Mouse (Mus musculus) v-Abl transformed pro-B cells (cell line): ENCODE data around the gene Cstf2.

Source experiments
- in situ Hi-C, 2 experiments: fragments of 400-800 bp; cut with MboI; formaldehyde crosslinking; loops; one replicate each; pipeline ENCODE4 v1.15.1; 2025; ENCODE audit not compliant: unreplicated experiment in 2 of 2

The Cstf2 gene

GRCm38 (mm10) chrX:134058987-134059712, at the start of gene Cstf2:
Cstf2 (plus strand) TSS chrX:134059187.
- in situ Hi-C loops: loop anchor here (10.0 to 25.0 kb wide), 3 partner anchors 253 to 953 kb away; partner anchors contain the start of genes Cenpi (in 1 of the 2) and Zmat1 (in 1 of the 2)

DNA sequence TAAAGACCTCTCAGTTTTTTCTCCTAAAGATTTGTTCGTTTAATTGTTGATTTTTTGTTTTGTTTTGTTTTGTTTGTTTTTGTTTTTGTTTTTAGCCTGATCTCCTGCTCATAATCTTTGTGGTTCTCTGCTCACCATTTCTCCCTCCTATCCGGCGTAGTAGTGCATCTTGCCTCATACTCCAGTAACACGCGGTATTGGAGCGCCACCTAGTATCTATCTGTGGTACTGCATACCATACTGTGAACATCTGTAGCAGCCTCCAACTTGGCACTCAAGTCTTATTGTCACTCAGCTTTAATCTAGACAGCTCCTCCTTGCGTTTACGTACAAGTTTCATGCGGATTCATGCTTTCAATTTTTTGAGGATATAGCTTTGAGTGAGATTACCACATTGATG, 40.0 kb upstream of the Cstf2 start:
- in situ Hi-C loops: loop anchor here in 1 of 2 experiments (5.0 kb wide), 1 partner anchor 82 kb away; no protein-coding TSS in a partner anchor

GRCm38 (mm10) chrX:134020664-134021063, 38.3 kb upstream of the Cstf2 start:
- in situ Hi-C loops: no loop called here

- in situ Hi-C loops: no loop called here
Measured at GRCm38 (mm10) chrX:134048994-134049393, 10.0 kb upstream of the Cstf2 start.

- in situ Hi-C loops: loop anchor here (10.0 to 25.0 kb wide), 3 partner anchors 255 to 955 kb away; partner anchors contain the start of genes Cenpi (in 1 of the 2) and Zmat1 (in 1 of the 2)
Measured at GRCm38 (mm10) chrX:134056897-134057296, 2.1 kb upstream of the Cstf2 start.

GRCm38 (mm10) chrX:134058040-134058875, 729 bp upstream of the Cstf2 start:
- in situ Hi-C loops: loop anchor here (10.0 to 25.0 kb wide), 3 partner anchors 254 to 954 kb away; partner anchors contain the start of genes Cenpi (in 1 of the 2) and Zmat1 (in 1 of the 2)

DNA sequence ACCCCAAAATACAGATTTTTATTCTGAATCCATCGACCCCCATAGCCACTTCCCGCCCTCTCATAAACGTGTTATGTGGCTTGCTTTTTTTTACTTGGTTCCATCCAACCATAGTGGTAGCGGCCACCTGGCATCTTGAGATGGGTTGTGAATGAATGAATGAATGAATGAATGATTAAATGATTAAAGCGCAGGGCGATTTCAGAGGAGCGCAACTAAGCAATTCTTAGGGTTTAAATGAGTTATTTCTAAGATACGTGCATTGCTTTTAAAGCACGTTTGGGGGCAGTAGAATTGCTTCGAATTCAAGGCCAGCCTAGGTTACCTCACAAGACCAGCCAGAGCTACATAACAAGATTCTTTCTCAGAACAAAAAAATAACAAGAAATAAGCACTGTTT, 777 bp downstream of the Cstf2 start:
- in situ Hi-C loops: loop anchor here (5.0 to 25.0 kb wide), 4 partner anchors 253 to 953 kb away; partner anchors contain the start of genes Cenpi (in 1 of the 2) and Zmat1 (in 1 of the 2)

DNA sequence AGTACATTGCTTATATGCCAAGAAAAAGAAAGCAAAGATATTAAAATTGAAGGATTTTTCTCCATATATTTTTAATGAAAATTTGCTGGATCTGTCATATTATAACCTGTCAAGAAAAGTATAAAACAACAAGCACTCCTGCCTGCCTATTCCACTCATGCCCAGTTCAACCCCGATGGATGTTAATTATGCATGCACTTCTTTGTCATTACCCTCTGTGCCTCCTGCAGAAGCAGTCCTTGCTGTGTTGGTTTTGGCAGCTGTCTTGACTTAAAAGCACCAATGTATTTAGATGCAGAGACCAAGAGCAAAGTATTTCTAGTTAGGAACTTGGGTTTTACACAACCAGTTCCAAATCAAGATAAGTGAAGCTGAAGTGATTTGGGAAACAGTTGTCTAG, 26.5 kb downstream of the Cstf2 start:
- in situ Hi-C loops: no loop called here

GRCm38 (mm10) chrX:134102641-134103040, 43.7 kb downstream of the Cstf2 start:
- in situ Hi-C loops: no loop called here

DNA sequence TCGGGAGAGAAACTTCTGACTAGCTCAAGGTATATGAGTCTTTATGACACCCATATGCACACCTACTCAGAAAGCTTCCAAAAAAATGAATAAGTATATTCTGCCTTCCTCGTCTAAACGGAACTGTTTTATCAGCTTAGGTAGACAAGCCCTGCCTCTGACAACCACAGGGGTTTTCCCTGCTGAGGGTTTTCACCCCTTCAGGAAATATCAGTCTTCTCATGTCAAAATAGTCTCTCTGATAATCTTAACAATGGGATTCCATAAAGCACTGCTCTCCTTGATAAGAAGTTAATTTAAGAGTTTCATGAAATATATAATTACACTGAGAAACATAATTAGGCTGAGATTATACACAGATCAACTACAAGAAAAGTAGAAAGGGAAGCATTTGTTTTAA, 52.8 kb downstream of the Cstf2 start:
- in situ Hi-C loops: no loop called here

DNA sequence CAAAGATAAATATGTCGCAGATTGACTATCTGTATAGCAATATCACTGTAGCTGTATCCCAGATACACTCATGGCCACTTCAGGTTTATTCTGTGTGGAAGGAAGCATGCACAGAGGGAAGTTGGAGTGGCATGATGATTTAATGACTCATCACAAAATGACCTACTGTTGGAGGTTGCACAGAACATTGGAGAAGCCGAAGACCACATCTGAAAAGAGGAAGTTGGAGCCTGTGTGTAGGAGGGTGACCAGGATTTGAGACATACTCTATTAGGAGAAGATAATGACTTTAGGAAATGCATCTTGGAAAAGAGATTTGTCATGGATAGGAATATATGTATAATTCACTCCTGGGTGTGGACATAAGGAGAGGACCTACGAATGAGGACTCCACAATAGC, 57.4 kb downstream of the Cstf2 start:
- in situ Hi-C loops: no loop called here

GRCm38 (mm10) chrX:134128549-134128948, 69.6 kb downstream of the Cstf2 start:
- in situ Hi-C loops: no loop called here

GRCm38 (mm10) chrX:134132295-134132694, 73.3 kb downstream of the Cstf2 start:
- in situ Hi-C loops: no loop called here

GRCm38 (mm10) chrX:134133821-134134220, 74.8 kb downstream of the Cstf2 start:
- in situ Hi-C loops: no loop called here
